Mouse (Mus musculus) embryonic facial prominence, embryonic 14.5 days (tissue): ENCODE results near the gene Cdhr2. TPM values are rescaled to one million over a fixed set of nuclear protein-coding genes. Genes with fewer than 3 reads are reported as not detected.

Source experiments
- ATAC-seq: fragments of 200-750 bp; cut with Nextera tagmentation; 2 replicates; pipeline ENCODE4 v1.8.0; 2017; ENCODE audit warnings: low read depth, moderate number of reproducible peaks, moderate TSS enrichment
- DNase-seq: peaks from one replicate; pipeline ENCODE4 v3.0.0-alpha.2; 2015; ENCODE audit warnings: low spot score
- H3K27ac ChIP-seq: fragments of 300-500 bp; sonication (generic); replicated peaks from 2 replicates; pipeline ENCODE4 v1.5.1; 2014; ENCODE audit warnings: low read depth, mild to moderate bottlenecking, low read length, moderate library complexity
- H3K27me3 ChIP-seq: fragments of 300-500 bp; sonication (generic); replicated peaks from 2 replicates; pipeline ENCODE4 v1.6.1; 2014; ENCODE audit warnings: low read length; ENCODE audit not compliant: control insufficient read depth, insufficient read depth
- H3K36me3 ChIP-seq: fragments of 300-500 bp; sonication (generic); 2 replicates; pipeline ENCODE4 v1.6.1; 2014; ENCODE audit warnings: low read length, mixed read lengths; ENCODE audit not compliant: control insufficient read depth, insufficient read depth
- H3K4me1 ChIP-seq: fragments of 300-500 bp; sonication (generic); 2 replicates; pipeline ENCODE4 v1.6.1; 2014; ENCODE audit warnings: antibody characterized with exemption, low read length; ENCODE audit not compliant: control insufficient read depth, insufficient read depth
- H3K4me2 ChIP-seq: fragments of 300-500 bp; sonication (generic); 2 replicates; pipeline ENCODE4 v1.6.1; 2014; ENCODE audit warnings: low read depth, mild to moderate bottlenecking, low read length, moderate library complexity, mixed read lengths
- H3K4me3 ChIP-seq: fragments of 300-500 bp; sonication (generic); 2 replicates; pipeline ENCODE4 v1.5.1; 2014; ENCODE audit warnings: low read depth, mild to moderate bottlenecking, low read length
- H3K9ac ChIP-seq: fragments of 300-500 bp; sonication (generic); 2 replicates; pipeline ENCODE4 v1.6.1; 2014; ENCODE audit warnings: low read depth, mild to moderate bottlenecking, low read length, moderate library complexity, mixed read lengths
- H3K9me3 ChIP-seq: fragments of 300-500 bp; sonication (generic); 2 replicates; pipeline ENCODE4 v1.6.1; 2016; ENCODE audit warnings: low read length; ENCODE audit not compliant: control insufficient read depth
- WGBS: fragments of 180-500 bp; shearing (Covaris S2); extraction: QIAGEN DNeasy Blood & Tissue Kit; methylation state at CpG from one replicate; pipeline ENCODE4 v1.1.7; 2014; 5-methylcytosine and 5-hydroxymethylcytosine counted together
- polyA plus RNA-seq: library from polyadenylated mRNA; unstranded; fragments of >200 nt; fragmentation: Nextera tagmentation; extraction: Ambion mirVana; gene quantifications from 2 replicates; pipeline ENCODE4 v1.2.1, GENCODE M21; 2014

Cdhr2 gene
- polyA plus RNA-seq, 1 experiment from 2014 or later = 0.04 TPM

GRCm38 (mm10) chr13:54781086-54781485, 79.8 kb downstream of the Cdhr2 start:
- Histone ChIP-seq H3K4me3 (no peak overlapping the region), H3K4me2 (no peak overlapping the region), H3K9me3 (no peaks in the 10 kb centered on the region), H3K27ac (0 out of 2 replicates have a peak overlapping the region, but pooled peaks have one; percentile 21), H3K9ac (no peak overlapping the region), H3K36me3 (no peaks in the 10 kb centered on the region), H3K27me3 (no peaks in the 10 kb centered on the region), H3K4me1 (no peaks in the 10 kb centered on the region)
- no peak for DNase-seq
- ATAC-seq = no peak
- WGBS = 70% methylated on average over 3 of the region's 3 CpGs

DNA sequence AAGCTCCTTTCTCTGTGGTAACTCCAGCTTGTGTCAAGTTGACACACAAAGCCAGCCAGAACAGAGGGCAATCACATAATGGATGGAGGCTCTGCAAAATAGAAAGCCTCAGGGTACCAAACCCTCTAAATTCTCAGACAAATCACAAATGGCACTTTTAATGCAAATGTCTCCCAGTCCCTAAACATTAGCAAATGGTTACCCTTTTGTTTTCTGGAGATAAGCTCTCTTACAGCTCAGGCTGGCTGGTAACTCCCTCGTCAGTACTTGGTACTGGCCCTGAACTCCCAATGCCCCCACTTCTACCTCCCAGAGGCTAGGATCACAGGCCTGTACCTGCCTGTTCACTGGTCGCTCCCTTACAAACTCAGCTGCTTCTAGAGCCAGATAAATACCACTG, 82.0 kb downstream of the Cdhr2 start:
- Histone ChIP-seq H3K9ac (no peak overlapping the region), H3K4me2 (no peak overlapping the region), H3K4me1 (no peaks in the 10 kb centered on the region), H3K4me3 (no peak overlapping the region), H3K36me3 (no peaks in the 10 kb centered on the region), H3K9me3 (no peaks in the 10 kb centered on the region), H3K27me3 (no peaks in the 10 kb centered on the region), H3K27ac (no peak overlapping the region)
- WGBS = 52% methylated on average over 2 of the region's 2 CpGs
- no peak for DNase-seq
- ATAC-seq = no peak

DNA sequence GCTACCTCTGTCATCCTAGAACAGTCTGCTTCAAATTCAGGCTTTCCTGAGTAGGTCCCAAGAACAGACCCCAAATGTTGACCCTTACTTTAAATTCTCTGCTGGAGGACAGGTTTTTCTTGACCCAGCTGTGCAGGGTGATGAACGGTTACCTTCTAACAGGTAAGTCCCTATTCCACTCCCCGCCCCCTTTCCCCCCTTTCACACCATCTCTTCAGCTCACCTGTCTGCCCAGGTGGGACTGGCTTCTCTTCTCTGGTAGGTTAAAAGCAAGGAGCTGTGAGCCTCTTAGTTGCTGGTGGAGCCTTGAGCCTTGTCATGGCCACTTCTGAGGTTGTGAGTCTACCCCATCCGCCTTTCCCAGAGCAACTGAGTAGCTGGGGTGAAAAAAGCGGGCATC, 82.4 kb downstream of the Cdhr2 start, which contains the start of gene Eif4e1b:
Eif4e1b (plus strand) TSS at position 301 of the 400 bp plus-strand sequence.
- H3K4me3 ChIP-seq = no peak within 1 kb of the TSS
- WGBS = 82% methylated on average over 4 of the region's 4 CpGs
- no peak for DNase-seq
- no peak for ATAC-seq
- H3K4me2 ChIP-seq = no peak within 1 kb of the TSS
- H3K27ac ChIP-seq = no peak within 1 kb of the TSS
- H3K27me3 ChIP-seq = no peaks in the 10 kb centered on the region
- no peaks in the 10 kb centered on the region for H3K9me3 ChIP-seq
- no peaks in the 10 kb centered on the region for H3K4me1 ChIP-seq
- H3K36me3 ChIP-seq = no peaks in the 10 kb centered on the region
- H3K9ac ChIP-seq = no peak within 1 kb of the TSS

Other genes with a start within 250 kb of the Cdhr2 start
- 105 and 126 TPM in 2 replicates for gene Thoc3, start 232.6 kb upstream of the Cdhr2 start, polyA plus RNA-seq
- 14.1 and 16.3 TPM in 2 replicates for gene Simc1, start 197.7 kb upstream of the Cdhr2 start, polyA plus RNA-seq
- 124 and 134 TPM in 2 replicates for gene 4833439L19Rik, start 136.0 kb upstream of the Cdhr2 start, polyA plus RNA-seq
- 18.8 and 22.1 TPM in 2 replicates for gene Arl10, start 126.4 kb upstream of the Cdhr2 start, polyA plus RNA-seq
- gene Nop16, start 111.4 kb upstream of the Cdhr2 start, polyA plus RNA-seq = 42.7 and 51.6 TPM in 2 replicates
- 163 and 165 TPM in 2 replicates for gene Higd2a, start 111.3 kb upstream of the Cdhr2 start, polyA plus RNA-seq
- 40.2 and 48.1 TPM in 2 replicates for gene Cltb, start 90.1 kb upstream of the Cdhr2 start, polyA plus RNA-seq
- gene Faf2, start 79.7 kb upstream of the Cdhr2 start, polyA plus RNA-seq = 86.7 and 101 TPM in 2 replicates
- gene Rnf44, start 7.6 kb upstream of the Cdhr2 start, polyA plus RNA-seq = 50.1 and 56.9 TPM in 2 replicates
- 1.4 TPM in 2 replicates for gene Gprin1, start 48.4 kb downstream of the Cdhr2 start, polyA plus RNA-seq
- 0.90 and 1.3 TPM in 2 replicates for gene Sncb, start 65.1 kb downstream of the Cdhr2 start, polyA plus RNA-seq
- gene Eif4e1b, start 82.5 kb downstream of the Cdhr2 start, polyA plus RNA-seq = not detected in 2 replicates
- gene Tspan17, start 87.9 kb downstream of the Cdhr2 start, polyA plus RNA-seq = 8.9 and 13.0 TPM in 2 replicates
- 4.5 and 4.6 TPM in 2 replicates for gene Unc5a, start 247.9 kb downstream of the Cdhr2 start, polyA plus RNA-seq